Comparison of ENCODE assay signal across 10 mouse cellular contexts in genomic region chr2:26907109-26907508, GRCm38 (mm10). TPM values are rescaled to one million over a fixed set of nuclear protein-coding genes. Genes with fewer than 3 reads are reported as not detected.
DNase-seq lines count a peak whose midpoint lies in the region; TF ChIP-seq lines count a peak whose summit lies in the region.
"Had no signal": no experiment of that assay in that cellular context is flagged by ENCODE, and none has a peak within 500 bp of the region (broad histone marks: within the 10 kb centered on the region; RNA-seq: fewer than 3 reads in every experiment).

No protein-coding gene starts in this region.

- no peak for TF ChIP-seq POLR2A in testis, adult 2 months (IDR thresholded peaks at IDR 0.05; ENCODE audit: control insufficient read depth, low read depth, low read length)
- no peak for TF ChIP-seq POLR2A in embryonic fibroblast, embryonic 13.5 days (IDR thresholded peaks at IDR 0.05; ENCODE audit: low read depth, low read length)

- intact Hi-C loops in gastrocnemius, postnatal 14 days (cut with DNase I; ENCODE audit: low total_unique reads), result no loop called here

- H3K4me3 ChIP-seq in testis, adult 2 months (ENCODE audit: control insufficient read depth, low read depth, low read length), result no peak overlapping the region
- no peak overlapping the region for H3K4me3 ChIP-seq in embryonic fibroblast, embryonic 13.5 days (ENCODE audit: insufficient read depth, low read length)
- H3K4me3 ChIP-seq: limb, embryonic 13.5 days; stomach, embryonic 15.5 days had no signal

- H3K4me1 ChIP-seq in testis, adult 2 months (ENCODE audit: control insufficient read depth, insufficient read depth, low read length), result peaks cover 5% of the 10 kb centered on the region
- H3K4me1 ChIP-seq in embryonic fibroblast, embryonic 13.5 days (ENCODE audit: control insufficient read depth, insufficient read depth, low read length), result peaks cover 6% of the 10 kb centered on the region; the same call in 1 of the 2 replicates

- no peaks in the 10 kb centered on the region for H3K27me3 ChIP-seq in testis, adult 2 months (ENCODE audit: control insufficient read depth, insufficient read depth, low read length)
- H3K27me3 ChIP-seq: limb, embryonic 13.5 days; stomach, embryonic 15.5 days had no signal

- peak; percentile 55 for DNase-seq in gastrocnemius, postnatal 14 days
- DNase-seq in gastrocnemius, adult 18-20 months (ENCODE audit: low spot score), result no peak
- DNase-seq in testis, postnatal 14 days (ENCODE audit: low spot score), result no peak
- peak; percentile 57 to 75 for DNase-seq in lung, postnatal 4 days
- DNase-seq in frontal cortex, postnatal 36 days (ENCODE audit: low spot score in 2 of 2), result no peak
- DNase-seq in right cerebral cortex, postnatal 36 days (ENCODE audit: low spot score in 2 of 2), result no peak

- H3K36me3 ChIP-seq in testis, adult 2 months (ENCODE audit: control insufficient read depth, insufficient read depth, low read length), result no peaks in the 10 kb centered on the region

- peak; percentile 56; the same call in 1 of the 2 replicates for TF ChIP-seq CTCF in testis, adult 2 months (IDR thresholded peaks at IDR 0.05; ENCODE audit: control insufficient read depth, insufficient read depth, insufficient replicate concordance, low read depth, low read length)
- peak; percentile 90 for TF ChIP-seq CTCF in embryonic fibroblast, embryonic 13.5 days (IDR thresholded peaks at IDR 0.05; ENCODE audit: borderline replicate concordance, insufficient read depth, low read length)

- H3K27ac ChIP-seq in testis, adult 2 months (ENCODE audit: control insufficient read depth, insufficient read depth, low read depth, low read length), result no peak overlapping the region
- H3K27ac ChIP-seq in embryonic fibroblast, embryonic 13.5 days (ENCODE audit: insufficient read depth, low read length), result no peak overlapping the region
- H3K27ac ChIP-seq: limb, embryonic 13.5 days; stomach, embryonic 15.5 days had no signal

RNA-seq across cellular contexts. Expression of gene Med22, which starts 3.4 kb away (rescaled TPM):
- total RNA-seq in gastrocnemius, postnatal 14 days (2021), result 10 to 100 TPM; 19.2 to 19.7 TPM
- 10 to 100 TPM; 16.7 to 17.4 TPM for total RNA-seq in gastrocnemius, adult 18-20 months (2021)
- polyA plus RNA-seq in testis, adult 2 months (2012; rRNA removed), result 30.3 and 34.4 TPM in 2 replicates
- 25.6 and 26.8 TPM in 2 replicates for polyA plus RNA-seq in embryonic fibroblast, embryonic 13.5 days (2011; ENCODE audit: insufficient read length, low read depth, missing spikeins)

RNA-seq across cellular contexts. Expression of gene Rpl7a, which starts 3.5 kb away (rescaled TPM):
- 100 to 1,000 TPM; 309 to 346 TPM for total RNA-seq in gastrocnemius, postnatal 14 days (2021)
- total RNA-seq in gastrocnemius, adult 18-20 months (2021), result 100 to 1,000 TPM; 278 to 285 TPM
- polyA plus RNA-seq in testis, adult 2 months (2012; rRNA removed), result 229 and 302 TPM in 2 replicates
- polyA plus RNA-seq in embryonic fibroblast, embryonic 13.5 days (2011; ENCODE audit: insufficient read length, low read depth, missing spikeins), result 448 and 480 TPM in 2 replicates

RNA-seq across cellular contexts. Expression of gene Surf6, which starts 4.4 kb away (rescaled TPM):
- 10 to 100 TPM; 11.9 to 13.3 TPM for total RNA-seq in gastrocnemius, postnatal 14 days (2021)
- total RNA-seq in gastrocnemius, adult 18-20 months (2021), result 10 to 100 TPM; 11.6 to 12.1 TPM
- polyA plus RNA-seq in testis, adult 2 months (2012; rRNA removed), result 4.5 and 5.8 TPM in 2 replicates
- 21.4 and 23.3 TPM in 2 replicates for polyA plus RNA-seq in embryonic fibroblast, embryonic 13.5 days (2011; ENCODE audit: insufficient read length, low read depth, missing spikeins)

RNA-seq across cellular contexts. Expression of gene Surf2, which starts 9.1 kb away (rescaled TPM):
- 10 to 100 TPM; 15.3 to 17.2 TPM for total RNA-seq in gastrocnemius, postnatal 14 days (2021)
- total RNA-seq in gastrocnemius, adult 18-20 months (2021), result 10 to 100 TPM; 11.5 to 12.5 TPM
- polyA plus RNA-seq in testis, adult 2 months (2012; rRNA removed), result 9.0 and 9.9 TPM in 2 replicates
- polyA plus RNA-seq in embryonic fibroblast, embryonic 13.5 days (2011; ENCODE audit: insufficient read length, low read depth, missing spikeins), result 29.3 and 33.6 TPM in 2 replicates

RNA-seq across cellular contexts. Expression of gene Surf1, which starts 9.2 kb away (rescaled TPM):
- total RNA-seq in gastrocnemius, postnatal 14 days (2021), result 10 to 100 TPM; 35.0 to 37.8 TPM
- total RNA-seq in gastrocnemius, adult 18-20 months (2021), result 10 to 100 TPM; 41.4 to 43.1 TPM
- polyA plus RNA-seq in testis, adult 2 months (2012; rRNA removed), result 23.2 and 26.3 TPM in 2 replicates
- 38.8 and 47.8 TPM in 2 replicates for polyA plus RNA-seq in embryonic fibroblast, embryonic 13.5 days (2011; ENCODE audit: insufficient read length, low read depth, missing spikeins)

Comparison
In these comparisons a context has a peak if more than half of its experiments do, and no peak if none do; other contexts are left out.
1. DNase-seq: peak in gastrocnemius, postnatal 14 days (single experiment) and lung, postnatal 4 days (2 of 2); none in gastrocnemius, adult 18-20 months (single experiment), testis, postnatal 14 days (single experiment), frontal cortex, postnatal 36 days (0 of 2) and right cerebral cortex, postnatal 36 days (0 of 2).